Mouse (Mus musculus): ENCODE measurements around the gene Rxfp1.

- no peak for TF ChIP-seq POLR2AphosphoS2 (IDR thresholded peaks at IDR 0.05; ENCODE audit: insufficient read length, low read depth)
- no peak for TF ChIP-seq TCF3 (IDR thresholded peaks at IDR 0.05; ENCODE audit: insufficient read length, low read depth)
- TF ChIP-seq POLR2A (IDR thresholded peaks at IDR 0.05; ENCODE audit: insufficient read length, low read depth) = no peak
- no peak for TF ChIP-seq E2F4 (IDR thresholded peaks at IDR 0.05; ENCODE audit: insufficient read depth)
- TF ChIP-seq MYOD1 (IDR thresholded peaks at IDR 0.05; ENCODE audit: control insufficient read depth in 1 of 3, insufficient read length in 2 of 3, low read depth in 2 of 3) = peak in 1 of 3 experiments; percentile 10
- no peak for TF ChIP-seq MAX (IDR thresholded peaks at IDR 0.05; ENCODE audit: low read depth)
Observed at GRCm38 (mm10) chr3:79629416-79629730, 108.3 kb downstream of the Rxfp1 start, which contains the start of gene Etfdh.

Data from myocyte (in vitro differentiated cells).